Mouse (Mus musculus) layer of hippocampus, adult 2 months (tissue): ENCODE measurements around the gene Olfr8. TPM values are rescaled to one million over a fixed set of nuclear protein-coding genes. Genes with fewer than 3 reads are reported as not detected.
"Not testable (repeated sequence)": the region's sequence is repeated elsewhere in the genome, so short reads cannot be mapped to it uniquely, and the experiment has no call there.

Experiments used
- DNase-seq, 2 experiments: peaks; one replicate each; pipeline ENCODE4 v3.0.0; 2022; ENCODE audit warnings: low spot score in 2 of 2
- H3K27ac ChIP-seq: fragments of 200-600 bp; 2 replicates; pipeline ENCODE4 v1.8.1; 2022
- H3K4me3 ChIP-seq: fragments of 200-600 bp; 2 replicates; pipeline ENCODE4 v1.8.1; 2022; ENCODE audit warnings: mild to moderate bottlenecking
- CTCF ChIP-seq: fragments of 200-600 bp; conservative IDR thresholded peaks from 2 replicates; pipeline ENCODE4 v1.8.1; 2022; ENCODE audit warnings: antibody characterized with exemption, mild to moderate bottlenecking, moderate library complexity
- long read RNA-seq, 2 experiments: library from polyadenylated mRNA; stranded (forward); transcript quantifications; one replicate each; pipeline ENCODE4 v2.0.0; 2021; ENCODE audit warnings: borderline mapping rate in 2 of 2
- total RNA-seq, 2 experiments: library from RNA; stranded (reverse); gene quantifications; 2 replicates each; pipeline ENCODE4 v1.2.3; 2021

Olfr8 gene
- not detected for total RNA-seq
- long read RNA-seq, experiment 1, result 0 reads
- long read RNA-seq, experiment 2, result 0 reads

GRCm38 (mm10) chr10:78950336-78950735 is at the start of gene Olfr8:
TSS of gene Olfr8 (plus strand) at chr10:78950636.
- not testable (repeated sequence) for DNase-seq, H3K4me3 ChIP-seq, H3K27ac ChIP-seq

GRCm38 (mm10) chr10:78912871-78913270 is 37.6 kb upstream of the Olfr8 start, which contains the start of gene Olfr1354:
TSS of gene Olfr1354 (plus strand) at chr10:78913171.
- not testable (repeated sequence) for DNase-seq

GRCm38 (mm10) chr10:78963009-78963408 is 12.6 kb downstream of the Olfr8 start, which contains the start of gene Olfr1353:
TSS of gene Olfr1353 (plus strand) at chr10:78963309.
- H3K4me3 ChIP-seq, H3K27ac ChIP-seq, DNase-seq: not testable (repeated sequence)

More at GRCm38 (mm10) chr10:78912871-78913270, 37.6 kb upstream of the Olfr8 start, which contains the start of gene Olfr1354:
- H3K27ac ChIP-seq, H3K4me3 ChIP-seq: not testable (repeated sequence)

- H3K4me3 ChIP-seq, result no peak within 1 kb of the TSS
- no peak for TF ChIP-seq CTCF
Measured at GRCm38 (mm10) chr10:78980750-78981149, 30.3 kb downstream of the Olfr8 start, which contains the start of gene Olfr1352. TSS of gene Olfr1352 (plus strand) at chr10:78981050.

More at GRCm38 (mm10) chr10:78980750-78981149, 30.3 kb downstream of the Olfr8 start, which contains the start of gene Olfr1352:
- H3K27ac ChIP-seq, result no peak within 1 kb of the TSS
- no peak for DNase-seq

Other genes with a start within 250 kb of the Olfr8 start
- not detected for gene Casp14, start 232.3 kb upstream of the Olfr8 start, total RNA-seq
- gene Ccdc105, start 197.6 kb upstream of the Olfr8 start, total RNA-seq, result under 1 TPM; 0.81 to 0.84 TPM
- 10 to 100 TPM; 11.0 to 11.5 TPM for gene Slc1a6, start 170.1 kb upstream of the Olfr8 start, total RNA-seq
- gene Olfr1356, start 98.5 kb upstream of the Olfr8 start, total RNA-seq, result under 1 TPM in 1 of 2 experiments, not detected in 1; 0.13 TPM
- not detected for gene Olfr1355, start 75.1 kb upstream of the Olfr8 start, total RNA-seq
- gene Olfr1354, start 37.5 kb upstream of the Olfr8 start, total RNA-seq, result not detected
- not detected for gene Olfr1353, start 12.7 kb downstream of the Olfr8 start, total RNA-seq
- not detected for gene Olfr1352, start 30.4 kb downstream of the Olfr8 start, total RNA-seq
- gene Olfr1351, start 61.8 kb downstream of the Olfr8 start, total RNA-seq, result not detected
- not detected for gene Olfr57, start 78.1 kb downstream of the Olfr8 start, total RNA-seq
- gene 2610008E11Rik, start 147.0 kb downstream of the Olfr8 start, total RNA-seq, result 10 to 100 TPM; 22.3 to 28.0 TPM
- not detected for gene Vmn2r80, start 198.1 kb downstream of the Olfr8 start, total RNA-seq